Mouse (Mus musculus): Measurements from ENCODE around the gene Rreb1. TPM values are rescaled to one million over a fixed set of nuclear protein-coding genes. Genes with fewer than 3 reads are reported as not detected.

Gene Rreb1
- total RNA-seq, 2 experiments from 2014 or later = 38.0 to 55.6 TPM

- DNase-seq (ENCODE audit: low spot score) = no peak
- intact Hi-C loops (cut with DNase I) = loop anchor here (5.0 kb wide), 1 partner anchor 62 kb away; no protein-coding TSS in a partner anchor
These were observed 116.6 kb downstream of the Rreb1 start for GRCm38 (mm10) chr13:37894756-37895155.

- no peak for DNase-seq (ENCODE audit: low spot score)
- intact Hi-C loops (cut with DNase I) = no loop called here
These were observed 117.5 kb downstream of the Rreb1 start for GRCm38 (mm10) chr13:37895564-37896254.

- intact Hi-C loops (cut with DNase I) = no loop called here
- no peak for DNase-seq (ENCODE audit: low spot score)
These were observed 118.2 kb downstream of the Rreb1 start for GRCm38 (mm10) chr13:37896423-37896822.

- no peak for DNase-seq (ENCODE audit: low spot score)
- intact Hi-C loops (cut with DNase I) = no loop called here
These were observed 120.6 kb downstream of the Rreb1 start for GRCm38 (mm10) chr13:37898772-37899171.

- DNase-seq (ENCODE audit: low spot score) = no peak
- intact Hi-C loops (cut with DNase I) = no loop called here
These were observed 124.8 kb downstream of the Rreb1 start for GRCm38 (mm10) chr13:37903036-37903435.

GRCm38 (mm10) chr13:37903476-37903875 is 125.3 kb downstream of the Rreb1 start:
- no peak for DNase-seq (ENCODE audit: low spot score)
- intact Hi-C loops (cut with DNase I) = no loop called here

GRCm38 (mm10) chr13:37904436-37904835 is 126.2 kb downstream of the Rreb1 start:
- intact Hi-C loops (cut with DNase I) = no loop called here
- DNase-seq (ENCODE audit: low spot score) = no peak

GRCm38 (mm10) chr13:37908061-37908460 is 129.9 kb downstream of the Rreb1 start:
- DNase-seq (ENCODE audit: low spot score) = no peak
- intact Hi-C loops (cut with DNase I) = no loop called here

- intact Hi-C loops (cut with DNase I) = no loop called here
- no peak for DNase-seq (ENCODE audit: low spot score)
These were observed 130.3 kb downstream of the Rreb1 start for GRCm38 (mm10) chr13:37908493-37908892.

GRCm38 (mm10) chr13:37909225-37909624 is 131.0 kb downstream of the Rreb1 start:
- intact Hi-C loops (cut with DNase I) = no loop called here
- no peak for DNase-seq (ENCODE audit: low spot score)

GRCm38 (mm10) chr13:37912011-37912410 is 133.8 kb downstream of the Rreb1 start:
- no peak for DNase-seq (ENCODE audit: low spot score)
- intact Hi-C loops (cut with DNase I) = no loop called here

- no peak for DNase-seq (ENCODE audit: low spot score)
- intact Hi-C loops (cut with DNase I) = no loop called here
These were observed 134.6 kb downstream of the Rreb1 start for GRCm38 (mm10) chr13:37912591-37913467.

GRCm38 (mm10) chr13:37913963-37914362 is 135.8 kb downstream of the Rreb1 start:
- DNase-seq (ENCODE audit: low spot score) = no peak
- intact Hi-C loops (cut with DNase I) = no loop called here

- DNase-seq (ENCODE audit: low spot score) = no peak
- intact Hi-C loops (cut with DNase I) = no loop called here
These were observed 140.4 kb downstream of the Rreb1 start for GRCm38 (mm10) chr13:37918336-37919261.

GRCm38 (mm10) chr13:37919711-37920277 is 141.6 kb downstream of the Rreb1 start:
- no peak for DNase-seq (ENCODE audit: low spot score)
- intact Hi-C loops (cut with DNase I) = loop anchor here (5.0 kb wide), 1 partner anchor 377 kb away; no protein-coding TSS in a partner anchor

GRCm38 (mm10) chr13:37920727-37921126 is 142.5 kb downstream of the Rreb1 start:
- no peak for DNase-seq (ENCODE audit: low spot score)
- intact Hi-C loops (cut with DNase I) = loop anchor here (5.0 kb wide), 1 partner anchor 378 kb away; no protein-coding TSS in a partner anchor

- DNase-seq (ENCODE audit: low spot score) = no peak
- intact Hi-C loops (cut with DNase I) = loop anchor here (5.0 kb wide), 1 partner anchor 381 kb away; no protein-coding TSS in a partner anchor
These were observed 144.9 kb downstream of the Rreb1 start for GRCm38 (mm10) chr13:37923091-37923490.

- DNase-seq (ENCODE audit: low spot score) = no peak
- intact Hi-C loops (cut with DNase I) = loop anchor here (5.0 kb wide), 1 partner anchor 382 kb away; no protein-coding TSS in a partner anchor
These were observed 145.7 kb downstream of the Rreb1 start for GRCm38 (mm10) chr13:37923643-37924460.

Measured in heart, postnatal 25 days (tissue).